ENCODE assay signal across 9 mouse cellular contexts in the genomic region with DNA sequence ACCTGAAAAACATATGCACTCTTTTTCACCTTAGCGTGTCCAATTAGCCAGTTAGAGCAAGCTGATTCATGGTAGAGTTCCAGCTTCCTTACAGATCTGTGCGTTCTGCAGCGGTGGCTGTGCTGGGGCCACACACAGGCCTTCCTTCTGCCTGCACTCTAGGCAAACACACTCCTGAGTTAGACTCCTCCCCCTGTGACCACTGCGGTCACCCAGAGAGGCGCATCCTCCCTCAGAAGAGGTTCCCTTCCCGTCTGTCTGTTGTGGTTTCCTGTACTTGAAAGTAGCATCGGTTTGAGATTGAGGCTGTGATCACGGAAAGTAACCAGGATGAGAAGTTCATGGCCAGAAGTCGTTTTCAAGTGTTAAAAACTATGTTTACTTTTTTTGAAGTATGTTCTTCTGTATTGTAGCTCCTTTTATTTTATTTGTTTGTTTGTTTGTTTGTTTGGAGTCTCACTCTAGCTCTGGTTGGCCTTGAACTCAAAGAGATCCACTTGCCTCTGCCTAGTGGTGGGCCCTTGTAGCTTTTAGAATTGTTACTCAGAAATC.
DNase-seq lines count a peak whose midpoint lies in the region; ATAC-seq lines count a peak whose summit lies in the region.
"Had no signal": no experiment of that assay in that cellular context is flagged by ENCODE, and none has a peak within 500 bp of the region (broad histone marks: within the 10 kb centered on the region; RNA-seq: fewer than 3 reads in every experiment).

No protein-coding gene starts in this region.

- H3K4me2 ChIP-seq in midbrain, embryonic 13.5 days (replicated peaks), result no peak overlapping the region
- H3K4me2 ChIP-seq: limb, embryonic 15.5 days had no signal

- H3K27ac ChIP-seq in midbrain, embryonic 13.5 days, result 0 out of 2 replicates have a peak overlapping the region, but pooled peaks have one; percentile 25
- no peak overlapping the region for H3K27ac ChIP-seq in midbrain, embryonic 10.5 days (replicated peaks)

- ATAC-seq in midbrain, embryonic 13.5 days, result no peak
- ATAC-seq in megakaryocyte progenitor cell, adult 5-6 weeks (replicated peaks; ENCODE audit: poor library complexity), result peak; percentile 99

- H3K4me3 ChIP-seq in midbrain, embryonic 13.5 days (replicated peaks), result no peak overlapping the region
- H3K4me3 ChIP-seq in midbrain, embryonic 10.5 days, result no peak overlapping the region
- H3K4me3 ChIP-seq: limb, embryonic 15.5 days had no signal

- H3K4me1 ChIP-seq in midbrain, embryonic 13.5 days (replicated peaks), result peaks cover 9% of the 10 kb centered on the region; the same call in 1 of the 2 replicates
- H3K4me1 ChIP-seq in midbrain, embryonic 10.5 days, result peaks cover 46% of the 10 kb centered on the region

- peaks cover 57% of the 10 kb centered on the region for H3K36me3 ChIP-seq in midbrain, embryonic 13.5 days
- peaks cover 82% of the 10 kb centered on the region for H3K36me3 ChIP-seq in midbrain, embryonic 10.5 days

- intact Hi-C loops in left cerebral cortex, postnatal 4 days (cut with DNase I), result no loop called here

- 74% methylated on average over 9 of the region's 9 CpGs for WGBS in midbrain, embryonic 13.5 days
- WGBS in midbrain, embryonic 10.5 days, result 71% methylated on average over 9 of the region's 9 CpGs

- no peaks in the 10 kb centered on the region for H3K9me3 ChIP-seq in midbrain, embryonic 13.5 days
- H3K9me3 ChIP-seq in midbrain, embryonic 10.5 days (replicated peaks), result no peaks in the 10 kb centered on the region
- H3K9me3 ChIP-seq: limb, embryonic 15.5 days had no signal

- no peak overlapping the region for H3K9ac ChIP-seq in midbrain, embryonic 13.5 days (replicated peaks)
- H3K9ac ChIP-seq: limb, embryonic 15.5 days had no signal

- H3K27me3 ChIP-seq in midbrain, embryonic 13.5 days, result no peaks in the 10 kb centered on the region
- H3K27me3 ChIP-seq in midbrain, embryonic 10.5 days (ENCODE audit: low read depth, poor library complexity, severe bottlenecking), result no peaks in the 10 kb centered on the region
- H3K27me3 ChIP-seq: limb, embryonic 15.5 days had no signal

- DNase-seq in midbrain, embryonic 10.5 days (ENCODE audit: low spot score), result no peak
- peak; percentile 43 for DNase-seq in kidney, postnatal 10 days
- no peak for DNase-seq in embryo, embryonic 11 days
- no peak for DNase-seq in left cerebral cortex, adult 11 months (ENCODE audit: low spot score)
- DNase-seq in left cerebral cortex, postnatal 4 days, result no peak
- DNase-seq: adrenal gland, postnatal 36 days had no signal
